Mouse (Mus musculus): ENCODE measurements around the gene Ptpn3. TPM values are rescaled to one million over a fixed set of nuclear protein-coding genes. Genes with fewer than 3 reads are reported as not detected.

The Ptpn3 gene
- total and polyA plus RNA-seq, 3 experiments: 4.7 to 8.4 TPM; not detected in 1

DNA sequence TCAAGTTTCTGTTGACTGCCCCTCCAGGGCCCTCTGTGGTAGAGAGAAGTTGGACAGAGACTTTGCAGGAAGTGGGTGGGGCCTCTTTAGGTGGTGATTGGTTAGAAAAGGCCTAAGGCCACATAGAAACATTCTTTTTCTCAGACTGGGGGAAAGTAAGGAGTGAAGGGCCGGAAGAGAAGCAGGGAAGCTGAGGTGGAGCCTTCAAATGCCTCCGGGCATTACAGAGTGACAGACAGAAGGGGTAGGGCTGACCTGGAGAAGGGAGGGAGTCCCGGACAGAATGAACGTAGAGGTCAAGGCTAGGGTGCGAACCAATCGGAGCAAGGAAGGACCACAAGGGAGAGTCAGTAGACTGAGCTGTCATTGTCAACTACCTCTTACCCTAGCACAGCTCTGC, 11.6 kb downstream of the Ptpn3 start:
- Histone ChIP-seq H3K9ac (ENCODE audit: control insufficient read depth, low read depth, low read length, poor library complexity, severe bottlenecking) (no peak overlapping the region), H3K36me3 (ENCODE audit: control insufficient read depth in 1 of 2, insufficient read depth in 2 of 2, low read length in 2 of 2) (peaks cover 0 to 5% of the 10 kb centered on the region in 2 experiments; a peak in 2 of 4 replicates), H3K9me3 (replicated peaks; ENCODE audit: insufficient read depth, low read length) (no peaks in the 10 kb centered on the region), H3K27me3 (ENCODE audit: control insufficient read depth in 1 of 2, insufficient read depth in 2 of 2, low read length in 2 of 2) (no peaks in the 10 kb centered on the region), H3K79me2 (ENCODE audit: control insufficient read depth, insufficient read depth, low read length, poor library complexity) (no peaks in the 10 kb centered on the region; the same call in 1 of the 2 replicates), H3K27ac (ENCODE audit: control insufficient read depth, low read depth, low read length) (no peak overlapping the region), H3K4me1 (ENCODE audit: control insufficient read depth in 1 of 2, insufficient read depth in 2 of 2, low read length in 2 of 2) (peaks cover 2 to 9% of the 10 kb centered on the region in 2 experiments; a peak in 2 of 4 replicates), H3K4me3 (ENCODE audit: control insufficient read depth in 1 of 2, insufficient read depth in 1 of 2, low read depth in 2 of 2, low read length in 2 of 2) (no peak overlapping the region)
- TF ChIP-seq SMC3 (IDR thresholded peaks at IDR 0.05; ENCODE audit: low read depth, low read length): no peak
- no peak for TF ChIP-seq ETS1 (IDR thresholded peaks at IDR 0.05; ENCODE audit: low read depth, low read length)
- no peak for TF ChIP-seq NRF1 (IDR thresholded peaks at IDR 0.05; ENCODE audit: insufficient read depth, low read depth, low read length, poor library complexity, severe bottlenecking)
- DNase-seq (ENCODE audit: low read depth, low spot score): no peak

DNA sequence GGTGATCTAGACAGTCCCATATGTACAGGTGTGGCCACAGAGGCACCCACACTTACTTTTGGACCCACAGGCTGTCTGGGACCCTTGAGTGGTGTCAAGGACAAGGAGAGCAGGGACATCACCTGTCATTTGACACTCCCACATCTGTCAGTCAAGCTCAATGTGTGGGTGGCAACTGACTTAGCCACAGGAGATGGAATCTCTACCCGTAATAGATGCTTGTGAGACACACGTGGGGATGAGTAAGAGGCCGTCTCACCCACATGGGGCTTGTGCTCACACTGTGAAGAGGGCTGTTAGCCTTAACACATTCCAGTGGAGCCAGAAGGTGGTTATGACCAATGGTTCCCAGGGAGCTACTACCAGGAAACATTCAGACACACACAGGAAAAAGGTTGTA, 13.8 kb downstream of the Ptpn3 start:
- no peaks in the 10 kb centered on the region for H3K9me3 ChIP-seq (replicated peaks; ENCODE audit: insufficient read depth, low read length)
- no peak overlapping the region for H3K27ac ChIP-seq (ENCODE audit: control insufficient read depth, low read depth, low read length)
- peak; percentile 25 for DNase-seq (ENCODE audit: low read depth, low spot score)
- 0 out of 4 replicates have a peak, but pooled peaks cover 2 to 4% of the 10 kb centered on the region in 2 experiments for H3K4me1 ChIP-seq (ENCODE audit: control insufficient read depth in 1 of 2, insufficient read depth in 2 of 2, low read length in 2 of 2)
- H3K79me2 ChIP-seq (ENCODE audit: control insufficient read depth, insufficient read depth, low read length, poor library complexity): no peaks in the 10 kb centered on the region; the same call in 1 of the 2 replicates
- H3K27me3 ChIP-seq (ENCODE audit: control insufficient read depth in 1 of 2, insufficient read depth in 2 of 2, low read length in 2 of 2): no peaks in the 10 kb centered on the region
- TF ChIP-seq CTCF (IDR thresholded peaks at IDR 0.05 in 2 of 3, conservative IDR thresholded peaks at IDR 0.05 in 1 of 3; ENCODE audit: control insufficient read depth in 1 of 3, insufficient read depth in 1 of 3, low read depth in 2 of 3, low read length in 3 of 3, poor library complexity in 1 of 3, severe bottlenecking in 1 of 3): no peak
- TF ChIP-seq CHD1 (IDR thresholded peaks at IDR 0.05; ENCODE audit: low read depth, low read length): no peak
- TF ChIP-seq TAL1 (IDR thresholded peaks at IDR 0.05; ENCODE audit: low read length): no peak
- TF ChIP-seq KAT2A (conservative IDR thresholded peaks at IDR 0.05; ENCODE audit: low read depth, low read length): no peak
- no peak for TF ChIP-seq USF1 (IDR thresholded peaks at IDR 0.05; ENCODE audit: low read depth, low read length)
- TF ChIP-seq POLR2A (IDR thresholded peaks at IDR 0.05; ENCODE audit: control insufficient read depth in 1 of 2, insufficient read depth in 1 of 2, low read depth in 1 of 2, low read length in 2 of 2, poor library complexity in 1 of 2): no peak
- no peak for TF ChIP-seq ZC3H11A (IDR thresholded peaks at IDR 0.05; ENCODE audit: low read depth, low read length)
- no peak for TF ChIP-seq HCFC1 (IDR thresholded peaks at IDR 0.05; ENCODE audit: low read depth, low read length)
- TF ChIP-seq UBTF (IDR thresholded peaks at IDR 0.05; ENCODE audit: borderline replicate concordance, insufficient read depth, low read depth, low read length): no peak
- no peak for TF ChIP-seq ZMIZ1 (IDR thresholded peaks at IDR 0.05; ENCODE audit: low read depth, low read length)
- TF ChIP-seq RAD21 (IDR thresholded peaks at IDR 0.05; ENCODE audit: low read depth, low read length): no peak
- TF ChIP-seq MAX (IDR thresholded peaks at IDR 0.05; ENCODE audit: low read length): no peak
- TF ChIP-seq EP300 (IDR thresholded peaks at IDR 0.05; ENCODE audit: low read depth in 1 of 2, low read length in 2 of 2): no peak
- no peak for TF ChIP-seq TBP (IDR thresholded peaks at IDR 0.05; ENCODE audit: low read depth, low read length)
- no peak for TF ChIP-seq SMC3 (IDR thresholded peaks at IDR 0.05; ENCODE audit: low read depth, low read length)
- TF ChIP-seq MEF2A (IDR thresholded peaks at IDR 0.05; ENCODE audit: extremely low read depth, insufficient replicate concordance, low read depth, low read length, poor library complexity, severe bottlenecking): no peak
- TF ChIP-seq POLR2AphosphoS5 (IDR thresholded peaks at IDR 0.05; ENCODE audit: borderline replicate concordance, low read depth, low read length): no peak
- no peak for TF ChIP-seq SIN3A (IDR thresholded peaks at IDR 0.05; ENCODE audit: low read length)
- no peak overlapping the region for H3K9ac ChIP-seq (ENCODE audit: control insufficient read depth, low read depth, low read length, poor library complexity, severe bottlenecking)
- H3K36me3 ChIP-seq (ENCODE audit: control insufficient read depth in 1 of 2, insufficient read depth in 2 of 2, low read length in 2 of 2): peaks cover 0 to 5% of the 10 kb centered on the region in 2 experiments; a peak in 2 of 4 replicates
- no peak overlapping the region for H3K4me3 ChIP-seq (ENCODE audit: control insufficient read depth in 1 of 2, insufficient read depth in 1 of 2, low read depth in 2 of 2, low read length in 2 of 2)
